Mouse (Mus musculus): ENCODE data around the gene Lamtor4. TPM values are rescaled to one million over a fixed set of nuclear protein-coding genes. Genes with fewer than 3 reads are reported as not detected.

Gene Lamtor4
- polyA plus RNA-seq, 1 experiment from 2014 or later: 91.0 TPM

- TF ChIP-seq EP300 (optimal IDR thresholded peaks at IDR 0.05): no peak
- no peak for TF ChIP-seq CTCF (IDR thresholded peaks at IDR 0.05; ENCODE audit: low read depth)
- H3K27ac ChIP-seq (replicated peaks): no peak overlapping the region
- WGBS: 63% methylated on average over 2 of the region's 2 CpGs
Measured at GRCm38 (mm10) chr5:138233778-138234177, 21.5 kb upstream of the Lamtor4 start.

GRCm38 (mm10) chr5:138234224-138234623, 21.1 kb upstream of the Lamtor4 start:
- Histone ChIP-seq H3K4me3 (ENCODE audit: low read depth, low read length) (no peak overlapping the region), H3K4me1 (replicated peaks; ENCODE audit: control insufficient read depth, insufficient read depth) (no peaks in the 10 kb centered on the region), H3K9me3 (ENCODE audit: control insufficient read depth, low read length) (no peaks in the 10 kb centered on the region), H3K4me2 (replicated peaks; ENCODE audit: low read depth) (no peak overlapping the region), H3K9ac (ENCODE audit: low read length) (no peak overlapping the region), H3K36me3 (ENCODE audit: control insufficient read depth, insufficient read depth, low read length) (no peaks in the 10 kb centered on the region), H3K27me3 (ENCODE audit: control insufficient read depth, insufficient read depth, low read length) (no peaks in the 10 kb centered on the region), H3K27ac (replicated peaks) (no peak overlapping the region)
- no peak for DNase-seq (ENCODE audit: low spot score)
- TF ChIP-seq CTCF (IDR thresholded peaks at IDR 0.05; ENCODE audit: low read depth) (no peak), EP300 (optimal IDR thresholded peaks at IDR 0.05) (no peak)
- ATAC-seq (ENCODE audit: low FRiP score, low TSS enrichment): no peak

More at GRCm38 (mm10) chr5:138233778-138234177, 21.5 kb upstream of the Lamtor4 start:
- Histone ChIP-seq H3K9me3 (ENCODE audit: control insufficient read depth, low read length) (no peaks in the 10 kb centered on the region), H3K36me3 (ENCODE audit: control insufficient read depth, insufficient read depth, low read length) (no peaks in the 10 kb centered on the region), H3K9ac (ENCODE audit: low read length) (no peak overlapping the region), H3K27me3 (ENCODE audit: control insufficient read depth, insufficient read depth, low read length) (no peaks in the 10 kb centered on the region), H3K4me3 (ENCODE audit: low read depth, low read length) (no peak overlapping the region), H3K4me2 (replicated peaks; ENCODE audit: low read depth) (no peak overlapping the region), H3K4me1 (replicated peaks; ENCODE audit: control insufficient read depth, insufficient read depth) (no peaks in the 10 kb centered on the region)
- DNase-seq (ENCODE audit: low spot score): no peak
- no peak for ATAC-seq (ENCODE audit: low FRiP score, low TSS enrichment)

DNA sequence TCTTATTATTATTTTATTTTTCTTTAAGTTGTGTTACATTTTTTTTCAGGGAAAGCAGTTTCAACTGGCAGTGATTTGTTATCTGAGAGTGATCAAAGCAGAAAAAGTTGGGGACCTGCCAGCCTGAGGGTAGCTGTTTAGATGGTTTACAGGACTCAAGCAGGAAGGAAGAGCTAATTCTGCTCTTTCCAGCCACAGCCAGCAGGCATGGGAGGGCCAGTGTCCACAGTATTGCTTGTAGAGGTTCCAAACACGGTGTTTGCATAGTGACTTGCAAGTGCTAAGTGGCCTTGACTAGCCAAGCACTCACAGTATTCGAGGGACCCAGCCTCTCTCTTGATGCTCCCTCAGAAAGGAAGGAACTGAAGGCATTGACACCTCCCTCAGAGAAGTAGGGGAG, 13.8 kb upstream of the Lamtor4 start:
- H3K4me3 ChIP-seq (ENCODE audit: low read depth, low read length): no peak overlapping the region
- H3K27me3 ChIP-seq (ENCODE audit: control insufficient read depth, insufficient read depth, low read length): no peaks in the 10 kb centered on the region
- H3K4me1 ChIP-seq (replicated peaks; ENCODE audit: control insufficient read depth, insufficient read depth): no peaks in the 10 kb centered on the region
- H3K27ac ChIP-seq (replicated peaks): no peak overlapping the region
- H3K4me2 ChIP-seq (replicated peaks; ENCODE audit: low read depth): no peak overlapping the region
- TF ChIP-seq CTCF (IDR thresholded peaks at IDR 0.05; ENCODE audit: low read depth) (no peak), EP300 (optimal IDR thresholded peaks at IDR 0.05) (no peak)
- no peak overlapping the region for H3K9ac ChIP-seq (ENCODE audit: low read length)
- no peaks in the 10 kb centered on the region for H3K9me3 ChIP-seq (ENCODE audit: control insufficient read depth, low read length)
- WGBS: 30% methylated on average over 2 of the region's 2 CpGs
- ATAC-seq (ENCODE audit: low FRiP score, low TSS enrichment) (peak; percentile 42; the same call in 1 of the 2 replicates), DNase-seq (ENCODE audit: low spot score) (no peak)
- no peaks in the 10 kb centered on the region for H3K36me3 ChIP-seq (ENCODE audit: control insufficient read depth, insufficient read depth, low read length)

DNA sequence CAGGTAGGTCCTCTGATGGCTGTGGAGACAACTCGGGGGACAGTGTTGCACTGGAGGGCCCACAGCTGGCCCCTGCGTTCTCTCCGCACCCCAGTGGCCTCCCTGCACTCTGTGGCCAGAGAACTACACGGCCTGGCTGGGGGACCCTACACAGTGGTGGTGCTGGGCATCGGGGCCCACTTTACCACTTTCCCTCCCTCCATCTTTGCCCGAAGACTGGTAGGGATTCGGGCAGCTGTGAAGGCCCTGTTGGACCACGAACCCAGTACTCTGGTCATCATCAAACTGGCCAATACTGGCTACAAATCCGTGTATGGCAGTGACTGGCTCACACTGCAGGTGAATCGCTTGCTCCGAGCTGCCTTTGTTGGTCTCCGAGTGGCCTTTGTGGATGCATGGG, 4.1 kb upstream of the Lamtor4 start:
- H3K27ac ChIP-seq (replicated peaks): no peak overlapping the region
- DNase-seq (ENCODE audit: low spot score) (no peak), ATAC-seq (ENCODE audit: low FRiP score, low TSS enrichment) (no peak)
- no peak overlapping the region for H3K9ac ChIP-seq (ENCODE audit: low read length)
- WGBS: 88% methylated on average over 12 of the region's 12 CpGs
- TF ChIP-seq CTCF (IDR thresholded peaks at IDR 0.05; ENCODE audit: low read depth) (no peak), EP300 (optimal IDR thresholded peaks at IDR 0.05) (no peak)
- H3K4me2 ChIP-seq (replicated peaks; ENCODE audit: low read depth): no peak overlapping the region
- no peak overlapping the region for H3K4me3 ChIP-seq (ENCODE audit: low read depth, low read length)
- H3K36me3 ChIP-seq (ENCODE audit: control insufficient read depth, insufficient read depth, low read length): no peaks in the 10 kb centered on the region
- H3K9me3 ChIP-seq (ENCODE audit: control insufficient read depth, low read length): no peaks in the 10 kb centered on the region
- 0 out of 2 replicates have a peak, but pooled peaks cover 2% of the 10 kb centered on the region for H3K4me1 ChIP-seq (replicated peaks; ENCODE audit: control insufficient read depth, insufficient read depth)
- no peaks in the 10 kb centered on the region for H3K27me3 ChIP-seq (ENCODE audit: control insufficient read depth, insufficient read depth, low read length)

DNA sequence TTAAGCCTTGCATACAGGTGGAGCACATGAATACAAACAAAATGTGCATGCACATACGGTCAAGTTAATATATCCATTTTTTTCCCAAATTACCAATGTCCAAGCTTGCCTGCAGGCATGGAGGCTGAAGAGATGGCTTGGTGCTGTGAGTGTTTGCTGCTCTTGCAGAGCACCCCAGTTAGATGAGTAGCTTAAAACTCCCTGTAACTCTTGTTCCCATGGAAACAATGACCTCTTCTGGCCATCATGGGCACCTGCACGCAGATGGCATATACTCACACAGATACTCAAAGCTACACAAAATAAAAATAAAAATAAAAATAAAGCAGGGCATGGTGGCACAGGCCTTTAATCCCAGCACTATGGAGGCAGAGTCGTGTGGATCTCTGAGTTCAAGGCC, 2.2 kb upstream of the Lamtor4 start:
- 89% methylated on average over 3 of the region's 3 CpGs for WGBS

GRCm38 (mm10) chr5:138256094-138256467, 799 bp downstream of the Lamtor4 start:
- peak overlapping the region; percentile 78 for H3K27ac ChIP-seq (replicated peaks)
- no peaks in the 10 kb centered on the region for H3K9me3 ChIP-seq (ENCODE audit: control insufficient read depth, low read length)
- 0 out of 2 replicates have a peak, but pooled peaks cover 5% of the 10 kb centered on the region for H3K4me1 ChIP-seq (replicated peaks; ENCODE audit: control insufficient read depth, insufficient read depth)
- H3K4me2 ChIP-seq (replicated peaks; ENCODE audit: low read depth): peak overlapping the region; percentile 84
- DNase-seq (ENCODE audit: low spot score) (no peak), ATAC-seq (ENCODE audit: low FRiP score, low TSS enrichment) (0 out of 2 replicates have a peak, but pooled peaks have one; percentile 2)
- peak overlapping the region; percentile 74 for H3K4me3 ChIP-seq (ENCODE audit: low read depth, low read length)
- H3K27me3 ChIP-seq (ENCODE audit: control insufficient read depth, insufficient read depth, low read length): no peaks in the 10 kb centered on the region
- peak overlapping the region; percentile 70 for H3K9ac ChIP-seq (ENCODE audit: low read length)
- WGBS: 12% methylated on average over 7 of the region's 7 CpGs
- no peak for TF ChIP-seq CTCF (IDR thresholded peaks at IDR 0.05; ENCODE audit: low read depth)
- TF ChIP-seq EP300 (optimal IDR thresholded peaks at IDR 0.05): no peak
- H3K36me3 ChIP-seq (ENCODE audit: control insufficient read depth, insufficient read depth, low read length): peaks cover 10% of the 10 kb centered on the region; the same call in 1 of the 2 replicates

More for the DNA sequence above, 2.2 kb upstream of the Lamtor4 start:
- Histone ChIP-seq H3K4me2 (replicated peaks; ENCODE audit: low read depth) (no peak overlapping the region), H3K36me3 (ENCODE audit: control insufficient read depth, insufficient read depth, low read length) (no peaks in the 10 kb centered on the region), H3K9ac (ENCODE audit: low read length) (no peak overlapping the region), H3K4me1 (replicated peaks; ENCODE audit: control insufficient read depth, insufficient read depth) (0 out of 2 replicates have a peak, but pooled peaks cover 5% of the 10 kb centered on the region), H3K27me3 (ENCODE audit: control insufficient read depth, insufficient read depth, low read length) (no peaks in the 10 kb centered on the region), H3K27ac (replicated peaks) (no peak overlapping the region), H3K4me3 (ENCODE audit: low read depth, low read length) (no peak overlapping the region), H3K9me3 (ENCODE audit: control insufficient read depth, low read length) (no peaks in the 10 kb centered on the region)
- ATAC-seq (ENCODE audit: low FRiP score, low TSS enrichment): no peak
- TF ChIP-seq CTCF (IDR thresholded peaks at IDR 0.05; ENCODE audit: low read depth): peak; percentile 16; the same call in 1 of the 2 replicates
- TF ChIP-seq EP300 (optimal IDR thresholded peaks at IDR 0.05): no peak
- no peak for DNase-seq (ENCODE audit: low spot score)

All from stomach, postnatal 0 days (tissue).